Mouse (Mus musculus) bone marrow macrophage, adult 2 months (primary cell): ENCODE results near the gene Rapgef2.

Source experiments
- CTCF ChIP-seq: IDR thresholded peaks from 2 replicates; pipeline ENCODE4 v1.5.1; 2012; ENCODE audit warnings: low read depth, mild to moderate bottlenecking, low read length, moderate library complexity
- POLR2A ChIP-seq: IDR thresholded peaks from 2 replicates; pipeline ENCODE4 v1.6.1; 2012; ENCODE audit warnings: mild to moderate bottlenecking, low read depth, low read length, borderline replicate concordance

DNA sequence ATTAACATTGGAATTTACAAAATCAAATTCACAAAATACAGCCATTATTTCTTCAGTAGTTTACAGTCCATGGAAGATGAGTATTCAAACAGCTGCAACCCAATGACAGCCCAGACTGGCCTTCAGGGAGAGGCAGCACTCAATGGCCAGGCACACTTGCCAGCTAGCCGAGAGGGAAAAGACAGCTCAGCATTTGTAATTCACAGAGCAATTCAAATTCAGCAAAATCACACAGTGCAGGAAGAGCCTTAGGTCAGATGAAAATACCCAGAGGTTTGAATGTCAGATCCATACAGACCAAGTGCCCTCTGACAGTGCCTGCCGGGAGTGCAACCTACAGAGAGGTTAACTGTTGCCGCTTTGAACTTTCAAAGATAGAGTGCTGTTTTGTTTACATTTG, 107.6 kb downstream of the Rapgef2 start:
- TF ChIP-seq CTCF (no peak), POLR2A (no peak)
